Mouse (Mus musculus) G1E-ER4 (cell line): ENCODE results near the gene Add3. TPM values are rescaled to one million over a fixed set of nuclear protein-coding genes. Genes with fewer than 3 reads are reported as not detected.

ENCODE experiments used
- GATA1 ChIP-seq: IDR thresholded peaks from one replicate; pipeline ENCODE4 v1.8.0; 2012; ENCODE audit warnings: low read length, inconsistent platforms
- polyA plus RNA-seq: library from polyadenylated mRNA; stranded (reverse); fragments of >175 nt; gene quantifications from 2 replicates; pipeline ENCODE4 v1.2.3, GENCODE M21; 2012

Gene Add3
- polyA plus RNA-seq, 1 experiment = 11.8 TPM

- no peak for TF ChIP-seq GATA1
Measured at GRCm38 (mm10) chr19:53125679-53126078, 14.6 kb upstream of the Add3 start.

GRCm38 (mm10) chr19:53126546-53126945 lies 13.7 kb upstream of the Add3 start:
- no peak for TF ChIP-seq GATA1

- TF ChIP-seq GATA1 = no peak
Measured at GRCm38 (mm10) chr19:53127320-53128291, 12.6 kb upstream of the Add3 start.

- no peak for TF ChIP-seq GATA1
Measured at GRCm38 (mm10) chr19:53128494-53129337, 11.5 kb upstream of the Add3 start.

GRCm38 (mm10) chr19:53130399-53131175 lies 9.7 kb upstream of the Add3 start:
- TF ChIP-seq GATA1 = no peak

- TF ChIP-seq GATA1 = no peak
Measured at GRCm38 (mm10) chr19:53132471-53132870, 7.8 kb upstream of the Add3 start.

GRCm38 (mm10) chr19:53136336-53137090 lies 3.7 kb upstream of the Add3 start:
- TF ChIP-seq GATA1 = no peak

GRCm38 (mm10) chr19:53137116-53137670 lies 3.0 kb upstream of the Add3 start:
- TF ChIP-seq GATA1 = no peak

- no peak for TF ChIP-seq GATA1
Measured at GRCm38 (mm10) chr19:53140804-53141250, 584 bp downstream of the Add3 start.

- TF ChIP-seq GATA1 = no peak
Measured at GRCm38 (mm10) chr19:53141251-53142072, 1.2 kb downstream of the Add3 start.

- no peak for TF ChIP-seq GATA1
Measured at GRCm38 (mm10) chr19:53142190-53143107, 2.2 kb downstream of the Add3 start.
